Mouse (Mus musculus) heart, postnatal 36 days (tissue): ENCODE measurements at regions not wholly inside any gene's neighbourhood (a gene's known extent, or its start where the extent isn't known, plus 50 kb on each side); places are given as distances from the start of the nearest gene placed in this dataset.
A peak's percentile ranks its signal among the peaks of the same experiment; 100 is the strongest.

Experiments
- DNase-seq, 2 experiments: peaks; one replicate each; pipeline ENCODE4 v3.0.0; 2021 to 2022
- intact Hi-C: fragments of 180-260 bp; cut with DNase I; formaldehyde crosslinking; loops from one replicate; pipeline ENCODE4 v1.15.1; 2025

DNA sequence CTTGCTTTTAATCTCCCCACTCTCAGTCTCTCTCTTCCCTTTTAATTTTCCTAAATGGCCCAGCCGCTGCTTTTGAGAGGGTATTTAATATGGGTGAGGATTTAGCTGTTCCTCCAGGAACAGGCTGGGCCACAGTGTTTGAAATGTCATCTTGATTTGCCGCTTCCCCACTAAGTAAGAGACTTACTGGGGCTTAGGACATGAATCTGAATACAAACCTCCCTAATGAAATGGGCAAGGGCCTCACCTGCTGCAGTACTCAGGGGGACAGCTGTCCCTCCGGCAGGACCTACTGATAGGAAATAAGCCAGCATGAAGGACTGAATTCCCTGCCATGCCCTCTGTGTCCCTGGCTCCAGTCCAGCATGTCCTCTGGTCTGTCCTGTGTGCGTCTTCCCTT, 50.6 kb upstream of the Prr23a1 start:
- intact Hi-C loops = no loop called here

GRCm38 (mm10) chr9:98773651-98774185, 68.6 kb upstream of the Prr23a1 start:
- intact Hi-C loops = no loop called here
- no peak for DNase-seq

More for the DNA sequence above, 50.6 kb upstream of the Prr23a1 start:
- no peak for DNase-seq

DNA sequence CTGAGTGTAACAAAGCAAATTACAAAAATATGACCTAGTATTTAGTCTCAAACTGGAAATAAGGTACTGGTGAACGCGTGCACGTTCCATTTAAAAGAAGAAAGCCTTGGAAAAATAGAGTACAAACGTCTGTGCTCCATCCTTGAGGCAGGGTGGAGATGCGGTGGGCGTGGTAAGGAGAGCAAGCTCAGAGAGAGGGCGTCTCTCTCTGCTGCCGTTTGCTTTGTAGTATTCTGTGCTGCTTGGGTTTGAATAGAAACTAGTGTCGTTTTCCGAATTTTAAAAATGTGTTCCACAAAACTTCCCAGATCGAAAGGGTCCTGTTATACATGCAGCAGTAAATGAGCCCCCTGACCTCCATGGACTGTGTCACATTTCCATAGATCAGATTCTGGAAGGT, 69.1 kb upstream of the Prr23a1 start:
- no peak for DNase-seq

GRCm38 (mm10) chr9:98754764-98755163, 87.5 kb upstream of the Prr23a1 start:
- intact Hi-C loops = no loop called here
- DNase-seq = no peak

More for the DNA sequence above, 69.1 kb upstream of the Prr23a1 start:
- intact Hi-C loops = no loop called here

- DNase-seq = no peak
- intact Hi-C loops = no loop called here
Observed at GRCm38 (mm10) chr9:98753356-98753953, 88.8 kb upstream of the Prr23a1 start.

GRCm38 (mm10) chr9:98743785-98744184, 98.5 kb upstream of the Prr23a1 start:
- no peak for DNase-seq
- intact Hi-C loops = loop anchor here (5.0 kb wide), 1 partner anchor 96 kb away; no protein-coding TSS in a partner anchor

DNA sequence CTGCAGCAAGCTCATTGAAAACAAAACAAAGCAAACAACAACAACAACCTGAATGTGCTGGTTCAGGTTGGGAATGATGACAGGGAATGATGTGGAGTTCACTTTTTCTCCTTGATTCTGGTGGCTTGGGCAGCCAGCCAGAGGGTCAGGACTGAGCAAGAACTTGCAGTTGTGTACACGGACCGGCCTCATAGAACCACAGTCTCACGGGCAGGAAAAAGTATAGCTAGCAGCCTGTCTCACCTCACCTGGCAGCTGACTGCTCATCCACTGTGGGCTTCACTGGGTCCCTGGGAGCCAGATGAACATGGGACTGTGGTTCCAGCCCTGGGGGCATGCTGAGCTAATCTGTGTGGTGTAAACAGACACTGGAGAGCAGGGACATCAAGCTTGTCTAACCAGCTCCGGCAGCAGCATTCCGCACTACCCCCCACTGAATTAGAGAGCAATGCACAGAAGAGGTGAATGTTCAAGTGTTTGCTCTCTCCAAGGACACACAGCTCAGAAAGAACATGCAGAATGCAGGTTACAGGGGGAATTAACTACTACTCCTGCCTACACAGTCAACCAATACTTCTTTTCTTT, 114.9 kb upstream of the Prr23a1 start:
- DNase-seq = no peak
- intact Hi-C loops = no loop called here

DNA sequence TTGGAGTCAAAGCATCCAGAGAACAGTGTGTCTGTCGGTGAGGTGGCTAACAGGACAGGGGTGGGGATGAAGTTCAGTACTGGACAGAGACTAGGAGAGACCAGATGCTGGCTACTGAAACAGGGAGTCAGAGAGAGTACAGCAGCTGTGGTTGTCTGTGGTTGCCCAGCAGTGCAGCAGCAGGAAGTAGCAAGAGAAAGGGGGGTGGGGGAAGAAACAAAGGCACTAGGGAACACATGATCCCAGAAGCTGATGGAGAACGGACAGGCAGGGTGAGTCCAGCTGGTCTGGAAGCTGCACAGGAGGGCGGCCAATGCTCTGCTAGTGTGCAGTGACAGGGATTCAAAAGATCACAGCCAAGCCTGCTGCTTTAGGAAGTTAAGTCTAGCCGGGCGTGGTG, 115.7 kb upstream of the Prr23a1 start:
- intact Hi-C loops = no loop called here
- DNase-seq = peak in 1 of 2 experiments; percentile 14

- no peak for DNase-seq
- intact Hi-C loops = no loop called here
Observed at GRCm38 (mm10) chr9:98722885-98723284, 119.4 kb upstream of the Prr23a1 start.

- no peak for DNase-seq
- intact Hi-C loops = no loop called here
Observed at GRCm38 (mm10) chr9:98721381-98721780, 119.9 kb upstream of the Mrps22 start.

GRCm38 (mm10) chr9:98717701-98718270, 116.3 kb upstream of the Mrps22 start:
- intact Hi-C loops = no loop called here
- DNase-seq = no peak

- intact Hi-C loops = no loop called here
- no peak for DNase-seq
Observed at GRCm38 (mm10) chr9:98714661-98715060, 113.2 kb upstream of the Mrps22 start.

GRCm38 (mm10) chr9:98712826-98713225, 111.4 kb upstream of the Mrps22 start:
- DNase-seq = no peak
- intact Hi-C loops = no loop called here

DNA sequence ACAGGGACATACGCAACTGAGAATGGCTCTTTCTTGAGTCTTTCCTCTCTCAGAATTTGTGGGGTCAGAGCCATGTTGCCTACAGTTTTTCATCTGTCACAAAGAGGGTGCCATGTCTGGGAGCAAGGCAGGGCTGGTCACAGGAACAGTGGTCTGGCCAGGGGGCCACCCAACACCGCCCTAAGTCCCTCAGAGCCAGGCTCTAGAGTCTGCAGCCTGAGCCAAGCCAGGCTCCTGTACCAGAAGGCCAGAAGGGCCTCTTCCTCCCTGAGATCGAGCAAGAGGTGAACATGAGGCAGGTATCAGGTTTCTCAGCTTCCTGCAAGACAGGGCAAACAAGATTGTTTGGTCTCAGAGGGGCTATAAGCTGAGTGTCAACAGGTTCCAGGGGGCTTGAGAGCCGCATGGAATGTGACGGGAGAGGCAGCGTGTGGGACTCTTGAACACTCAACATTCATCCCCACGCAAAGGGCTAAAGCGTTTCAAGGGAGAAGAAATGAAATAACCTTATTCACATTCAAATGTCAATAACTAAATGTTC, 110.6 kb upstream of the Mrps22 start:
- DNase-seq = no peak
- intact Hi-C loops = no loop called here

DNA sequence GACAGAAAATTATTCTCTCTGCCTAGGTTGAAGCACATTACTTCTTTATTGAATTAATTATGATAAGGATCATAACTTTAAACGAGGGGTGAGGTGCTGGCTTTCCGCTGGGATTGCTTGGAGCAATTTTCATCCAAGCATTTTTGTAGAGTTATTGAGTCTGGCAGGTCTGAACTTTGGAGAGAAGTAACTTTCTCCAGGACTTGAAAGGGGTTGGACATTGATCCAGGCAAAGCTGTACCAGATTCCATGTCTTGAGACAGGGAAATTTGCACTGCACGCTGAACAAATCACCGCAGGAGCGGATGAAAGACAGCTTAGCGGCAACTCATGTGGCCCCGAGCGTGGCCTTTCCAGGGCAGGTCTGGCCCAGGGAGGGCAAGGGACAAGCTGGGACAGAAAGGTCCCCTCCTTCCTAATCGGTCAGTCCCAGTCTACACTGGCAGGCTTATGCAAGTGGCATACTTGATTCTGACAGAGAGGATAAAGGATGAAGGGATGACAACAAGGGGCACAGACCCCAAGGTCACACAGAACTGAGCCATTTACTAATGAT, 108.8 kb upstream of the Mrps22 start:
- DNase-seq = no peak
- intact Hi-C loops = no loop called here

DNA sequence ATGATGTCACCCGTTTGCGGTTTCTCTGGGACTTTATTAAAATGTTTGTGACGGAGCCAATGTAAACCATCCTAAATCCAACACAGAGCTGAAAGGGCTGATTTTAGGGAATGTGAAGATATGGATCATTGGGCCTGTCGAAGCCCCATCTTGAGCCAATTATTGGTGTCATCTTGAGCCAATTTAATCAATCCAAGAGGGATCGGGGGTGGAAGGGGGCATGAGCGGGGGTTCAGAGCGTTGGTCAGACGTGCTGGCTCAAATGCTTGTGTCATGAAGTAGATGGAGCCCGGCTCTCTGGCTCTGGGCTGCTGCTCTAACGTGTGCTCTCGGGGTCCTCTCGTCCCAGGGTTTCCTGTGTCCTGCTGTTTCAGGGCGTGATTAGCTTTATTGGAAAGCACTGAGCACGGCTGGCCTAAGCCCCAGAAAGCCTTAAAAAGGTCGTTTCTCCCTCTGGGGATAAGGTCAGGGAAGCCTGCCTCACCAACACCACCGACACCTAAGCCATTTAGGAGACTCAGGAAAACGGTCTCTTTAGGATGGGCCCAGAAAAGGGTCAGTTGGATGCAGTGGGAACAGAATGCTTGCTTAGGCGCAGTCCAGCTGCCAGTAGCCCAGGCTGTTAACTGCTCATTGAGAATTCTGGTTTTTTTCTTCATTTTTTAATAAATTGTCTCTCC, 106.7 kb upstream of the Mrps22 start:
- intact Hi-C loops = no loop called here
- DNase-seq = peak in 1 of 2 experiments; percentile 18

- DNase-seq = no peak
- intact Hi-C loops = no loop called here
Observed at GRCm38 (mm10) chr9:98707491-98707890, 106.0 kb upstream of the Mrps22 start.

- intact Hi-C loops = no loop called here
- DNase-seq = no peak
Observed at GRCm38 (mm10) chr9:98704131-98704530, 102.7 kb upstream of the Mrps22 start.

DNA sequence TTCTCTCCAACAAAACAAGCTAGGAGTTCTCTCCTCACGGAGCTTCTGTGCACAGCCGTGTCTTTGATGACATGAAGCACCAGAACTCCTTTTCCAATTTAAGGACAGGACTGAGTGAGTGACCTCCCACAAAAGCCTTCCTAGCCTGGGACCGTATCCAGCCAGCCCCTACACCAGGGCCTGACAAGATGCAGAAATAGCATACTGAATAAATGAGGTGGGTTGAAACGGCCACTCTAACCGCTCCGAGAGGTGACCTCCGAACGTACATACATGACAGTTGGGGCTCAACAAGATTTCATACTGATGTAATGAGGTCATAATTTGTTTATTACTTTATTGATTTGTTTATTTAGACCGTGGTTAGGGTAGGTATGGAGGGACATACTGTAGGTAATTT, 101.9 kb upstream of the Mrps22 start:
- intact Hi-C loops = no loop called here
- no peak for DNase-seq

GRCm38 (mm10) chr9:98700571-98700970, 99.1 kb upstream of the Mrps22 start:
- DNase-seq = no peak
- intact Hi-C loops = no loop called here

GRCm38 (mm10) chr9:98697155-98697554, 95.7 kb upstream of the Mrps22 start:
- DNase-seq = no peak
- intact Hi-C loops = no loop called here
